ENCODE assay signal across 18 mouse cellular contexts in the genomic region with DNA sequence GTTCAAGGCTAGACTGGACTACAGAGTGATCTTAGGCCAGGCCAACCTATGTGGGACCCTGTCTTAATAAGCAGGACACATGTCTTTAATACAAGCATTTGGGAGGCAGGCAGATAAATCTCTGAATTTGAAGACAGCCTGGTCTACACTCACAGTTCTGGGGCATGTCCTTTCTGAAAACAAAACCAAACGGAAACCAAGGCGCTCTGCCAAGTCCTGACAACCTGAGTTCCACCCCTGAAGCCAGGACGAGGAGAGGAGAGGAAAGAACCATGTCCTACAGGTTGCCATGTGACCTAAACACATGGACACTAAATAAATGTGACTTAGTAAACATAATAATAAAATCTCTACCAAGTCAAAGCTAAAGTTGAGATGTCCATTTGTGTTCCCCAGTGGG. TPM values are rescaled to one million over a fixed set of nuclear protein-coding genes. Genes with fewer than 3 reads are reported as not detected.
DNase-seq lines count a peak whose midpoint lies in the region; TF ChIP-seq lines count a peak whose summit lies in the region.
"Had no signal": no experiment of that assay in that cellular context is flagged by ENCODE, and none has a peak within 500 bp of the region (broad histone marks: within the 10 kb centered on the region; RNA-seq: fewer than 3 reads in every experiment).

No protein-coding gene starts in this region.

- H3K4me1 ChIP-seq in lung, adult 2 months (ENCODE audit: control insufficient read depth, insufficient read depth, low read length) = peaks cover 6% of the 10 kb centered on the region; the same call in 1 of the 2 replicates
- H3K4me1 ChIP-seq in heart, adult 2 months (ENCODE audit: control insufficient read depth, insufficient read depth, low read length) = peaks cover 18% of the 10 kb centered on the region
- H3K4me1 ChIP-seq: intestine, embryonic 15.5 days; stomach, embryonic 15.5 days had no signal

- H3K36me3 ChIP-seq in heart, adult 2 months (ENCODE audit: control insufficient read depth, insufficient read depth, low read length) = peaks cover 45% of the 10 kb centered on the region
- H3K36me3 ChIP-seq: G1E had no signal

- H3K79me2 ChIP-seq in heart, adult 2 months (replicated peaks; ENCODE audit: control insufficient read depth, insufficient read depth, low read length) = peaks cover 13% of the 10 kb centered on the region

- H3K9ac ChIP-seq in heart, adult 2 months (ENCODE audit: low read depth, low read length) = no peak overlapping the region
- H3K9ac ChIP-seq: forebrain, embryonic 13.5 days; intestine, embryonic 15.5 days; liver, embryonic 14.5 days; stomach, embryonic 15.5 days had no signal

- H3K27ac ChIP-seq in gastrocnemius, adult 2 months = peak overlapping the region; percentile 44
- H3K27ac ChIP-seq in heart, adult 2 months = peak overlapping the region; percentile 43
- H3K27ac ChIP-seq: forebrain, embryonic 13.5 days; intestine, embryonic 15.5 days; liver, embryonic 14.5 days; stomach, embryonic 15.5 days had no signal

- H3K4me3 ChIP-seq in gastrocnemius, adult 2 months = no peak overlapping the region
- no peak overlapping the region for H3K4me3 ChIP-seq in lung, adult 2 months (replicated peaks; ENCODE audit: extremely low read depth, low read depth, low read length)
- H3K4me3 ChIP-seq in heart, adult 2 months = no peak overlapping the region
- H3K4me3 ChIP-seq: forebrain, embryonic 13.5 days; intestine, embryonic 15.5 days; stomach, embryonic 15.5 days had no signal

- no peaks in the 10 kb centered on the region for H3K27me3 ChIP-seq in heart, adult 2 months (ENCODE audit: control insufficient read depth, insufficient read depth, low read length)
- H3K27me3 ChIP-seq: forebrain, embryonic 13.5 days; intestine, embryonic 15.5 days; stomach, embryonic 15.5 days had no signal

- DNase-seq in gastrocnemius, adult 2 months = peak; percentile 56
- no peak for DNase-seq in gastrocnemius, postnatal 36 days
- peak; percentile 31 to 49 for DNase-seq in lung, adult 18-20 months
- no peak for DNase-seq in lung, adult 2 months
- DNase-seq in heart, adult 2 months = peak; percentile 42 to 47
- DNase-seq in kidney, postnatal 25 days = peak; percentile 58 to 67
- DNase-seq in right cerebral cortex, adult 2 months (ENCODE audit: low spot score in 2 of 2) = no peak
- DNase-seq: cerebellum, adult 8-10 months; gastrocnemius, postnatal 14 days; left cerebral cortex, postnatal 4 days; retina, postnatal 1 day; thymus, postnatal 36 days had no signal

- TF ChIP-seq EP300 in heart, adult 2 months (IDR thresholded peaks at IDR 0.05; ENCODE audit: insufficient read depth, low read depth, low read length) = no peak

- intact Hi-C loops in gastrocnemius, adult 2 months (cut with DNase I) = no loop called here
- intact Hi-C loops in gastrocnemius, postnatal 36 days (cut with DNase I) = no loop called here
- intact Hi-C loops in heart, adult 2 months (cut with DNase I) = no loop called here

- WGBS in lung, adult 2 months = 30% methylated on average over 3 of the region's 3 CpGs
- 14% methylated on average over 3 of the region's 3 CpGs for WGBS in heart, adult 2 months

- no peak for TF ChIP-seq CTCF in gastrocnemius, adult 2 months (IDR thresholded peaks at IDR 0.05)
- no peak for TF ChIP-seq CTCF in lung, adult 2 months (IDR thresholded peaks at IDR 0.05; ENCODE audit: insufficient read depth, low read length)
- no peak for TF ChIP-seq CTCF in heart, adult 2 months (IDR thresholded peaks at IDR 0.05)

- TF ChIP-seq POLR2A in lung, adult 2 months (IDR thresholded peaks at IDR 0.05; ENCODE audit: borderline replicate concordance, extremely low read depth, low read depth, low read length) = no peak
- TF ChIP-seq POLR2A in heart, adult 2 months (IDR thresholded peaks at IDR 0.05; ENCODE audit: insufficient read depth, low read depth, low read length) = no peak

RNA-seq across cellular contexts. Expression of gene Yap1, which starts 11.7 kb away (rescaled TPM):
- 10 to 100 TPM; 33.6 to 51.3 TPM for total RNA-seq in gastrocnemius, adult 2 months (2021)
- 10 to 100 TPM; 30.8 to 34.9 TPM for total RNA-seq in gastrocnemius, postnatal 36 days (2021)
- polyA plus RNA-seq in lung, adult 2 months (2012; rRNA removed) = 59.4 and 76.6 TPM in 2 replicates
- 10 to 100 TPM; 70.7 to 71.9 TPM for total RNA-seq in heart, adult 2 months (2021)
- polyA plus RNA-seq in heart, adult 2 months (2012; rRNA removed) = 37.9 and 51.1 TPM in 2 replicates

RNA-seq across cellular contexts. Expression of gene Cfap300, which starts 50.0 kb away (rescaled TPM):
- under 1 TPM; 0.20 to 0.26 TPM for total RNA-seq in gastrocnemius, adult 2 months (2021)
- under 1 TPM; 0.26 to 0.37 TPM for total RNA-seq in gastrocnemius, postnatal 36 days (2021)
- 3.9 and 5.2 TPM in 2 replicates for polyA plus RNA-seq in lung, adult 2 months (2012; rRNA removed)
- total RNA-seq in heart, adult 2 months (2021) = under 1 TPM; 0.55 to 0.70 TPM
- polyA plus RNA-seq in heart, adult 2 months (2012; rRNA removed) = 0.73 and 0.76 TPM in 2 replicates
- total RNA-seq: megakaryocyte, adult 5-6 weeks had no signal

Comparison
In these comparisons a context has a peak if more than half of its experiments do, and no peak if none do; other contexts are left out.
1. DNase-seq: peak in gastrocnemius, adult 2 months (single experiment), lung, adult 18-20 months (2 of 2), heart, adult 2 months (2 of 2) and kidney, postnatal 25 days (2 of 2); none in gastrocnemius, postnatal 36 days (0 of 2), lung, adult 2 months (single experiment) and right cerebral cortex, adult 2 months (0 of 2).